Comparison of ENCODE assay signal across 35 mouse cellular contexts in the genomic region with DNA sequence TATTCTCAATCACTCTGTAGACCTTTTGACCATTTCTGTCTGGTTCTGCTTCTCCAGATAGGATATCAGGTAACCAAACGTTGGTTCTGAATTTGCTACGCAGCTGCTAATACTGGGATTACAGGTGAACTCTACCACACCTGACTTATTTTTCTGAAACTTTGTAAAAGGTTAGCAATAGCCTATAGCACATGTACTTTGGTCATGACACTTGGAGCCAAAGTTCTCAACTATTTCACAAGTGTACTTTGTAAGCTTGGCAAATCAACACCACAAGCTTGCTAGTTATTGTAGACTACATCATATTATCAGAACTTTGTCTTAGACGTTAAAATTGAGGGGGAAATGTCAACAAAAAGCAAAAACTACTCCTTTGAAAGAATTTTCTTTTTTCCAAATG. TPM values are rescaled to one million over a fixed set of nuclear protein-coding genes. Genes with fewer than 3 reads are reported as not detected.
DNase-seq lines count a peak whose midpoint lies in the region; ATAC-seq and TF ChIP-seq lines count a peak whose summit lies in the region.
"Had no signal": no experiment of that assay in that cellular context is flagged by ENCODE, and none has a peak within 500 bp of the region (broad histone marks: within the 10 kb centered on the region; RNA-seq: fewer than 3 reads in every experiment).

No protein-coding gene starts in this region.

- H3K4me3 ChIP-seq in liver, adult 2 months (ENCODE audit: insufficient read depth, low read depth, low read length): no peak overlapping the region
- no peak overlapping the region for H3K4me3 ChIP-seq in liver, embryonic 11.5 days (ENCODE audit: low read depth, low read length)
- no peak overlapping the region for H3K4me3 ChIP-seq in intestine, postnatal 0 days (ENCODE audit: low read depth, low read length)
- H3K4me3 ChIP-seq in forebrain, embryonic 16.5 days (replicated peaks; ENCODE audit: low read length): no peak overlapping the region
- H3K4me3 ChIP-seq in thymus, adult 2 months (ENCODE audit: control insufficient read depth, insufficient read depth, low read length): no peak overlapping the region
- H3K4me3 ChIP-seq: embryonic facial prominence, embryonic 10.5 days; embryonic facial prominence, embryonic 13.5 days; erythroblast, embryonic 14.5 days; forebrain, embryonic 10.5 days; forebrain, embryonic 13.5 days; gastrocnemius, adult 2 months; heart, embryonic 12.5 days; heart, embryonic 15.5 days; hindbrain, embryonic 12.5 days; hindbrain, embryonic 15.5 days had no signal

- no peak for TF ChIP-seq CTCF in liver, adult 2 months (IDR thresholded peaks at IDR 0.05; ENCODE audit: low read depth, low read length)
- no peak for TF ChIP-seq CTCF in intestine, postnatal 0 days (IDR thresholded peaks at IDR 0.05; ENCODE audit: low read depth)
- TF ChIP-seq CTCF in thymus, adult 2 months (IDR thresholded peaks at IDR 0.05; ENCODE audit: borderline replicate concordance, control insufficient read depth, extremely low read depth, insufficient read depth, low read length, poor library complexity): no peak

- H3K4me1 ChIP-seq in liver, adult 2 months (ENCODE audit: control insufficient read depth, insufficient read depth, low read length): peaks cover 12% of the 10 kb centered on the region
- no peaks in the 10 kb centered on the region for H3K4me1 ChIP-seq in liver, embryonic 11.5 days (replicated peaks; ENCODE audit: control insufficient read depth, insufficient read depth, low read length)
- H3K4me1 ChIP-seq in intestine, postnatal 0 days (replicated peaks; ENCODE audit: control insufficient read depth, insufficient read depth, low read length): no peaks in the 10 kb centered on the region
- no peaks in the 10 kb centered on the region for H3K4me1 ChIP-seq in forebrain, embryonic 16.5 days (replicated peaks; ENCODE audit: control insufficient read depth, insufficient read depth, low read length)
- H3K4me1 ChIP-seq in thymus, adult 2 months (replicated peaks; ENCODE audit: control insufficient read depth, insufficient read depth, low read length): no peaks in the 10 kb centered on the region
- H3K4me1 ChIP-seq: embryonic facial prominence, embryonic 10.5 days; embryonic facial prominence, embryonic 13.5 days; forebrain, embryonic 10.5 days; forebrain, embryonic 13.5 days; heart, embryonic 12.5 days; heart, embryonic 15.5 days; hindbrain, embryonic 12.5 days; hindbrain, embryonic 15.5 days had no signal

- peak overlapping the region; percentile 99 for H3K27ac ChIP-seq in liver, adult 2 months (replicated peaks; ENCODE audit: insufficient read depth, low read depth, low read length)
- H3K27ac ChIP-seq in liver, embryonic 11.5 days (ENCODE audit: low read depth, low read length): no peak overlapping the region
- peak overlapping the region; percentile 81 for H3K27ac ChIP-seq in intestine, postnatal 0 days (ENCODE audit: low read depth, low read length)
- no peak overlapping the region for H3K27ac ChIP-seq in forebrain, embryonic 16.5 days (ENCODE audit: low read length)
- no peak overlapping the region for H3K27ac ChIP-seq in thymus, adult 2 months (ENCODE audit: control insufficient read depth, insufficient read depth, low read length)
- H3K27ac ChIP-seq: embryonic facial prominence, embryonic 10.5 days; embryonic facial prominence, embryonic 13.5 days; forebrain, embryonic 10.5 days; forebrain, embryonic 13.5 days; gastrocnemius, adult 2 months; heart, embryonic 15.5 days; hindbrain, embryonic 12.5 days; hindbrain, embryonic 15.5 days had no signal

- TF ChIP-seq POLR2A in liver, adult 2 months (IDR thresholded peaks at IDR 0.05; ENCODE audit: extremely low read depth, insufficient read depth, low read length): no peak
- no peak for TF ChIP-seq POLR2A in thymus, adult 2 months (IDR thresholded peaks at IDR 0.05; ENCODE audit: control insufficient read depth, extremely low read depth, insufficient read depth, low read length, poor library complexity)

- H3K36me3 ChIP-seq in liver, adult 2 months (ENCODE audit: control insufficient read depth, insufficient read depth, low read length): peaks cover 36% of the 10 kb centered on the region
- H3K36me3 ChIP-seq in liver, embryonic 11.5 days (ENCODE audit: control insufficient read depth, insufficient read depth, low read length): peaks cover 4% of the 10 kb centered on the region; the same call in 1 of the 2 replicates
- H3K36me3 ChIP-seq in intestine, postnatal 0 days (ENCODE audit: control insufficient read depth, insufficient read depth): peaks cover 44% of the 10 kb centered on the region
- H3K36me3 ChIP-seq in forebrain, embryonic 16.5 days (ENCODE audit: control insufficient read depth, insufficient read depth): peaks cover 37% of the 10 kb centered on the region
- H3K36me3 ChIP-seq in thymus, adult 2 months (ENCODE audit: control insufficient read depth, insufficient read depth, low read length): peaks cover 42% of the 10 kb centered on the region

- H3K9ac ChIP-seq in liver, adult 2 months (ENCODE audit: low read depth, low read length): no peak overlapping the region
- H3K9ac ChIP-seq in liver, embryonic 11.5 days (ENCODE audit: low read depth, low read length): no peak overlapping the region
- no peak overlapping the region for H3K9ac ChIP-seq in intestine, postnatal 0 days (ENCODE audit: low read depth, low read length)
- H3K9ac ChIP-seq in forebrain, embryonic 16.5 days (replicated peaks; ENCODE audit: low read depth, low read length): no peak overlapping the region
- H3K9ac ChIP-seq: embryonic facial prominence, embryonic 13.5 days; forebrain, embryonic 13.5 days; forebrain, postnatal 0 days; heart, embryonic 12.5 days; heart, embryonic 15.5 days; hindbrain, embryonic 12.5 days; hindbrain, embryonic 15.5 days had no signal

- peak; percentile 99 for DNase-seq in liver, adult 2 months (ENCODE audit: extremely low read depth, low read depth, low spot score)
- no peak for DNase-seq in liver, embryonic 11.5 days (ENCODE audit: low spot score)
- DNase-seq in fat pad, adult 2 months (ENCODE audit: extremely low read depth, low read depth, low spot score): peak; percentile 89
- peak; percentile 67 for DNase-seq in gonadal fat pad, adult 2 months (ENCODE audit: low read depth)
- DNase-seq in thymus, adult 2 months: no peak
- DNase-seq in layer of hippocampus, adult 9-11 months: no peak
- DNase-seq: adrenal gland, adult 2 months; adrenal gland, postnatal 14 days; cerebellum, adult 11 months; cerebellum, adult 8-10 months; cerebellum, postnatal 10 days; cerebellum, postnatal 36 days; embryo, embryonic 11 days; forebrain, postnatal 0 days; gastrocnemius, adult 2 months; gastrocnemius, postnatal 14 days; heart, adult 18-20 months; heart, postnatal 10 days had no signal

- no peaks in the 10 kb centered on the region for H3K9me3 ChIP-seq in liver, embryonic 11.5 days (ENCODE audit: control insufficient read depth, low read length)
- no peaks in the 10 kb centered on the region for H3K9me3 ChIP-seq in intestine, postnatal 0 days (ENCODE audit: control insufficient read depth)
- H3K9me3 ChIP-seq in forebrain, embryonic 16.5 days (ENCODE audit: control insufficient read depth, low read length): no peaks in the 10 kb centered on the region
- H3K9me3 ChIP-seq: embryonic facial prominence, embryonic 10.5 days; embryonic facial prominence, embryonic 13.5 days; forebrain, embryonic 10.5 days; forebrain, embryonic 13.5 days; heart, embryonic 12.5 days; heart, embryonic 15.5 days; hindbrain, embryonic 12.5 days; hindbrain, embryonic 15.5 days had no signal

- H3K4me2 ChIP-seq in liver, embryonic 11.5 days: no peak overlapping the region
- no peak overlapping the region for H3K4me2 ChIP-seq in intestine, postnatal 0 days (replicated peaks; ENCODE audit: low read depth)
- no peak overlapping the region for H3K4me2 ChIP-seq in forebrain, embryonic 16.5 days (ENCODE audit: low read length)
- H3K4me2 ChIP-seq: embryonic facial prominence, embryonic 13.5 days; forebrain, embryonic 13.5 days; heart, embryonic 12.5 days; heart, embryonic 15.5 days; hindbrain, embryonic 12.5 days; hindbrain, embryonic 15.5 days had no signal

- H3K79me2 ChIP-seq in liver, adult 2 months (ENCODE audit: control insufficient read depth, insufficient read depth, low read length): no peaks in the 10 kb centered on the region

- WGBS in liver, adult 2 months: 20% methylated on average over 3 of the region's 3 CpGs
- 78% methylated on average over 3 of the region's 3 CpGs for WGBS in liver, embryonic 11.5 days
- 43% methylated on average over 3 of the region's 3 CpGs for WGBS in intestine, postnatal 0 days
- WGBS in forebrain, embryonic 16.5 days: 94% methylated on average over 3 of the region's 3 CpGs
- WGBS in thymus, adult 2 months: 93% methylated on average over 3 of the region's 3 CpGs

- no peaks in the 10 kb centered on the region for H3K27me3 ChIP-seq in liver, adult 2 months (ENCODE audit: control insufficient read depth, insufficient read depth, low read length)
- H3K27me3 ChIP-seq in liver, embryonic 11.5 days (replicated peaks; ENCODE audit: control insufficient read depth, insufficient read depth, low read length): no peaks in the 10 kb centered on the region
- H3K27me3 ChIP-seq in intestine, postnatal 0 days (replicated peaks; ENCODE audit: control insufficient read depth, insufficient read depth, low read length): no peaks in the 10 kb centered on the region
- no peaks in the 10 kb centered on the region for H3K27me3 ChIP-seq in forebrain, embryonic 16.5 days (replicated peaks; ENCODE audit: control insufficient read depth, insufficient read depth, low read length)
- H3K27me3 ChIP-seq in thymus, adult 2 months (ENCODE audit: control insufficient read depth, insufficient read depth, low read length): no peaks in the 10 kb centered on the region
- H3K27me3 ChIP-seq: embryonic facial prominence, embryonic 13.5 days; forebrain, embryonic 13.5 days; heart, embryonic 12.5 days; heart, embryonic 15.5 days; hindbrain, embryonic 12.5 days; hindbrain, embryonic 15.5 days had no signal

- no peak for ATAC-seq in liver, embryonic 11.5 days (replicated peaks; ENCODE audit: low FRiP score)
- ATAC-seq in intestine, postnatal 0 days: peak; percentile 83
- ATAC-seq in forebrain, embryonic 16.5 days: no peak
- ATAC-seq: CD4-positive, CD25-positive, alpha-beta regulatory T cell, adult 4 months; forebrain, embryonic 13.5 days; forebrain, postnatal 0 days had no signal

RNA-seq across cellular contexts. Expression of a gene that starts 15.8 kb away (rescaled TPM):
- total RNA-seq in liver, adult 2 months (2014; rRNA removed): 5.9 and 7.1 TPM in 2 replicates
- 3.0 and 6.7 TPM in 2 replicates for polyA plus RNA-seq in liver, adult 2 months (2012; rRNA removed)
- polyA plus RNA-seq in liver, embryonic 11.5 days (2014; fragmentation: Nextera tagmentation; extraction: Ambion mirVana): 0.18 and 0.23 TPM in 2 replicates
- 3.9 and 4.5 TPM in 2 replicates for polyA plus RNA-seq in gonadal fat pad, adult 2 months (2012; rRNA removed)
- polyA plus RNA-seq in intestine, postnatal 0 days (2015; fragmentation: Nextera tagmentation; extraction: Ambion mirVana): 0.10 and 0.18 TPM in 2 replicates
- polyA plus RNA-seq in forebrain, embryonic 16.5 days (2015; fragmentation: Nextera tagmentation; extraction: Ambion mirVana): not detected in 2 replicates
- polyA plus RNA-seq in thymus, adult 2 months (2012; rRNA removed): 0.22 and 0.24 TPM in 2 replicates
- total RNA-seq: forebrain, postnatal 0 days; gastrocnemius, postnatal 4 days; heart, postnatal 10 days; hematopoietic stem cell, adult 5-6 weeks; MEL had no signal
- polyA plus RNA-seq: CD4-positive, CD25-positive, alpha-beta regulatory T cell, adult 4 months; cortical plate, adult 2 months; embryonic facial prominence, embryonic 10.5 days; erythroblast, embryonic 14.5 days; forebrain, embryonic 10.5 days; forebrain, embryonic 13.5 days; forebrain, postnatal 0 days; frontal cortex, adult 2 months; heart, embryonic 12.5 days; hindbrain, embryonic 12.5 days had no signal

Comparison
In these comparisons a context has a peak if more than half of its experiments do, and no peak if none do; other contexts are left out.
1. DNase-seq: peak in liver, adult 2 months (single experiment), fat pad, adult 2 months (single experiment) and gonadal fat pad, adult 2 months (single experiment); none in liver, embryonic 11.5 days (single experiment), thymus, adult 2 months (single experiment) and layer of hippocampus, adult 9-11 months (single experiment).
2. H3K27ac ChIP-seq: peak in liver, adult 2 months (single experiment) and intestine, postnatal 0 days (single experiment); none in liver, embryonic 11.5 days (single experiment), forebrain, embryonic 16.5 days (single experiment) and thymus, adult 2 months (single experiment).